Mouse (Mus musculus): ENCODE data around the gene Tspyl4. TPM values are rescaled to one million over a fixed set of nuclear protein-coding genes. Genes with fewer than 3 reads are reported as not detected.

Gene Tspyl4
- polyA plus RNA-seq, 1 experiment: 8.2 TPM

DNA sequence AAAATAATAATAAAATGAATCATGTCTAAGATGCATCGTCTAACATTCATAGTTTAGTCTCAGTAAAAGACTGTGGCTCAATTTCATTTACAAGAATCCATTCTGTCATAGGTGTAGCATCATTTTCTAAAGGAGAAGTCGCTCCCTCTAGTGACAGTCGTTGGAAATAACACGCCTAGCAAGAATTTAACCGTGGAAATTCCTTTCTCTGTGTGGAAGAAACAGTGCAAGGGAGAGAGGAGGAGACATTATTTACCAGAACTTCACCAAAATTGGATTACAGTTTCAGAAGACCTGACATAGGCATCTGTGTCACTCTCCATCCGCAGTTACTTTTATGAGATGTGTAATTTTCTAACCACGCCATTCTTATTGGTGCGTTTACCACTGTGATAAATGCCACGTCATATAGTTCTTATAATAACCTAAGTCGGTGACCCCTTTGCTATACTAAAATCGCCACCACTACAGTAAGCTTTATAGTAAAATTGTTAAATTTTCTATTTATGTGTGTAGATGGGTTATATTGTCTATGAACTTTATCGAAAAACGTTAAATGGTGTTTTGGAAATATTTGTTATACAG lies 16.6 kb upstream of the Tspyl4 start:
- 18% methylated on average over 13 of the region's 13 CpGs for WGBS
- Histone ChIP-seq H3K4me1 (ENCODE audit: control insufficient read depth, insufficient read depth, low read length) (peaks cover 10% of the 10 kb centered on the region; the same call in 1 of the 2 replicates), H3K27me3 (replicated peaks; ENCODE audit: control insufficient read depth, insufficient read depth, low read length) (no peaks in the 10 kb centered on the region), H3K36me3 (ENCODE audit: control insufficient read depth, insufficient read depth, low read length) (no peaks in the 10 kb centered on the region), H3K4me3 (ENCODE audit: insufficient read depth, low read depth, low read length) (no peak overlapping the region; the same call in 1 of the 2 replicates), H3K27ac (ENCODE audit: insufficient read depth, low read depth, low read length) (no peak overlapping the region)
- TF ChIP-seq CTCF (conservative IDR thresholded peaks at IDR 0.05; ENCODE audit: insufficient read depth, insufficient read length, low read depth, low read length) (0 out of 2 replicates have a peak, but pooled peaks have one; percentile 22), POLR2A (IDR thresholded peaks at IDR 0.05; ENCODE audit: low read depth, low read length) (no peak)
- peak; percentile 76 for DNase-seq

DNA sequence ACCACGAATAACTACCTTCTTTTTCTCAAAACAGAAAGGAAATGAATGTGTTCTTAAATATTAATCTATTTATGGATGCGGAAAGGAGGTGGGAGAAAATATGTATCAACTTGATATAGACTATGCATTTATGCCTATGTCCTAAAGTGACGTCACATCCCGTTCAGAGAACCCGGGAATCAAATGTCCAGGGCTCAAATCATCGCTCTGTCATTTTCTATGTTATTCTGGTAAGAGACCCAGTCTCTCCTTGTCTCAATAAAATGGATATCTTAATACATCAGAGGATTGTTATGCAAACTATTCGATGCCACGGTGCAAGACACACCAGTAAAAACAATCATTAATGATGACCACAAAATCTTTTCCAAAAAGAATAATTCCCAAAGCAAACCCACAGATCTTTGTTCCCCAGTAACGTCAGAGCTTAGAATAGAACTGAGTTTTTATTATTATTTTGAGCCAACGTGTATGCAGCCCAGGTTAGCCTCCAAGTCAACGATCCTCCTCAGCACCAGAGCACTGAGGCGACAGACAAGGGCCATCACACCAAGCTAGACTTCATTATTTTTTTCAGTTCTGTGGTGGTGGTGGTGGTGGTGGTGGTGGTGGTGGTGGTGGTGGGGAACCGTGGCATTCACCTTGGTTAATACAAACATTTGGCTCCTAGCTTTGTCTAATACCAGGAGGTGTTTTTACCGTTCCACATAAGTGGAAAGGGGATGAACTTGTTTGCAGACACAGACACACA lies 15.9 kb upstream of the Tspyl4 start:
- DNase-seq: peak; percentile 12
- H3K27me3 ChIP-seq (replicated peaks; ENCODE audit: control insufficient read depth, insufficient read depth, low read length): no peaks in the 10 kb centered on the region
- WGBS: 16% methylated on average over 14 of the region's 14 CpGs
- H3K36me3 ChIP-seq (ENCODE audit: control insufficient read depth, insufficient read depth, low read length): no peaks in the 10 kb centered on the region
- no peak for TF ChIP-seq CTCF (conservative IDR thresholded peaks at IDR 0.05; ENCODE audit: insufficient read depth, insufficient read length, low read depth, low read length)
- no peak for TF ChIP-seq POLR2A (IDR thresholded peaks at IDR 0.05; ENCODE audit: low read depth, low read length)
- H3K27ac ChIP-seq (ENCODE audit: insufficient read depth, low read depth, low read length): peak overlapping the region; percentile 51; the same call in 1 of the 2 replicates
- H3K4me1 ChIP-seq (ENCODE audit: control insufficient read depth, insufficient read depth, low read length): peaks cover 10% of the 10 kb centered on the region; the same call in 1 of the 2 replicates
- peak overlapping the region; percentile 87 for H3K4me3 ChIP-seq (ENCODE audit: insufficient read depth, low read depth, low read length)

DNA sequence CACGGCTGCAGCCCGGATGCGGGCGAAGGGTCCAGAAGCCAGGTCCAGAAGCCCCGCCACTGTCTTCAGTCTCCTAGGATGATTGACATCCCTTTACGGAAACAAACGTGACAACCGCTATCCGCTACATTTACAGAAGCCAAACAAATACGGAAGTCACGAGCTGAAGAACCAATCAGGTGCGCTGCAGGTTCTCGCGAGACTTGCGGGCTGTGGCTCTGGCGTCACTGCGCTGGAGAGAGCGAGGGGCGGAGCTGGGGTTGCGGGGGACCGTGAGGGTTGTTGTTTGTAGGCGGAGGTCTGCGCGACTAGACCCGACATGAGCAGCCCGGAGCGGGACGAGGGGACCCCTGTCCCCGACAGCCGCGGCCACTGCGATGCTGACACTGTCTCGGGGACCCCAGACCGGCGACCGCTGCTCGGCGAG lies 15.3 kb upstream of the Tspyl4 start, which contains the start of gene Tspyl1:
Gene Tspyl1 (plus strand): TSS at position 229 of the 427 bp plus-strand sequence.
- WGBS: under 1% methylated on average over 38 of the region's 38 CpGs

DNA sequence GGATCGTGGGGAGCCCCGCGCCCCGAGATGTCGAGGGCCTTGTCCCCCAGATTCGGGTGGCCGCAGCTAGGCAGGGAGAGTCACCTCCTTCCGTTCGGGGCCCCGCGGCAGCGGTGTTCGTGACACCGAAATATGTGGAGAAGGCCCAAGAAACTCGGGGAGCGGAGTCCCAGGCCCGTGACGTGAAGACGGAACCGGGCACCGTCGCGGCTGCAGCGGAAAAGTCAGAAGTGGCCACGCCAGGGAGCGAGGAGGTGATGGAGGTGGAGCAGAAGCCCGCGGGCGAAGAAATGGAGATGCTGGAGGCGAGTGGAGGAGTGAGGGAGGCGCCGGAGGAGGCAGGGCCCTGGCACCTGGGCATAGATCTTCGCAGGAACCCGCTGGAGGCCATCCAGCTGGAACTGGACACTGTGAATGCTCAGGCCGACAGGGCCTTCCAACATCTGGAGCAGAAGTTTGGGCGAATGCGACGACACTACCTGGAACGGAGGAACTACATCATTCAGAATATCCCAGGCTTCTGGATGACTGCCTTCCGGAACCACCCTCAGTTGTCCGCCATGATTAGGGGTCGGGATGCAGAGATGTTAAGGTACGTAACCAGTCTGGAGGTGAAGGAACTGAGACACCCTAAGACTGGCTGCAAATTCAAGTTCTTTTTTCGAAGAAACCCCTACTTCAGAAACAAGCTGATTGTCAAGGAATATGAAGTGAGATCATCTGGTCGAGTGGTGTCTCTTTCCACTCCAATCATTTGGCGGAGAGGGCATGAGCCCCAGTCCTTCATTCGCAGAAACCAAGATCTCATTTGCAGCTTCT lies 14.6 kb upstream of the Tspyl4 start:
- H3K27me3 ChIP-seq (replicated peaks; ENCODE audit: control insufficient read depth, insufficient read depth, low read length): no peaks in the 10 kb centered on the region
- TF ChIP-seq POLR2A (IDR thresholded peaks at IDR 0.05; ENCODE audit: low read depth, low read length) (no peak), CTCF (conservative IDR thresholded peaks at IDR 0.05; ENCODE audit: insufficient read depth, insufficient read length, low read depth, low read length) (no peak)
- H3K4me1 ChIP-seq (ENCODE audit: control insufficient read depth, insufficient read depth, low read length): peaks cover 10% of the 10 kb centered on the region; the same call in 1 of the 2 replicates
- 2% methylated on average over 47 of the region's 47 CpGs for WGBS
- peak; percentile 87 for DNase-seq
- H3K36me3 ChIP-seq (ENCODE audit: control insufficient read depth, insufficient read depth, low read length): no peaks in the 10 kb centered on the region
- H3K27ac ChIP-seq (ENCODE audit: insufficient read depth, low read depth, low read length): peak overlapping the region; percentile 69
- peak overlapping the region; percentile 87 for H3K4me3 ChIP-seq (ENCODE audit: insufficient read depth, low read depth, low read length)

More for the DNA sequence above, 15.3 kb upstream of the Tspyl4 start, which contains the start of gene Tspyl1:
- peak within 1 kb of the TSS; percentile 87 for H3K4me3 ChIP-seq (ENCODE audit: insufficient read depth, low read depth, low read length)
- H3K27me3 ChIP-seq (replicated peaks; ENCODE audit: control insufficient read depth, insufficient read depth, low read length): no peaks in the 10 kb centered on the region
- peak within 1 kb of the TSS; percentile 69 for H3K27ac ChIP-seq (ENCODE audit: insufficient read depth, low read depth, low read length)
- H3K4me1 ChIP-seq (ENCODE audit: control insufficient read depth, insufficient read depth, low read length): peaks cover 10% of the 10 kb centered on the region; the same call in 1 of the 2 replicates
- DNase-seq: peak; percentile 99
- peak; percentile 59 for TF ChIP-seq POLR2A (IDR thresholded peaks at IDR 0.05; ENCODE audit: low read depth, low read length)
- TF ChIP-seq CTCF (conservative IDR thresholded peaks at IDR 0.05; ENCODE audit: insufficient read depth, insufficient read length, low read depth, low read length): no peak
- H3K36me3 ChIP-seq (ENCODE audit: control insufficient read depth, insufficient read depth, low read length): no peaks in the 10 kb centered on the region

DNA sequence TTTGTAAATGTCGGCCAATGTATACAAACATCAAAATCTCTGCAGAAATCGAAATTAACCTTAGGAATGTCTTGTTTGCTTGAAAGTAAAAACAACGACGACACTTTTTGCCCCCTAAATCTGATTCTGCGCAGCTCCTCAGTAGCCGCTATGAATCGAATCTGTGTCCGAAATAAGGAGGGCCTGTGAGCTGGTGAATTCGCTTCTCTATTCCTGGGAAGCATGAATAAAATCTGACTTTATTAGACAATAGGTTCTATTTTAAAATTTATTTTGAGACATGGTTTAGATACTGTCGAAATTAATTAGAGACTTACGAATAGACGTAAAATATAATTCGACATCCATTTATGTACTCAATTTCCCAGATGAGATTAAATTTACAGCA lies 337 bp upstream of the Tspyl4 start:
- DNase-seq: no peak
- Histone ChIP-seq H3K4me3 (ENCODE audit: insufficient read depth, low read depth, low read length) (peak overlapping the region; percentile 86), H3K27me3 (replicated peaks; ENCODE audit: control insufficient read depth, insufficient read depth, low read length) (no peaks in the 10 kb centered on the region), H3K36me3 (ENCODE audit: control insufficient read depth, insufficient read depth, low read length) (no peaks in the 10 kb centered on the region), H3K27ac (ENCODE audit: insufficient read depth, low read depth, low read length) (no peak overlapping the region), H3K4me1 (ENCODE audit: control insufficient read depth, insufficient read depth, low read length) (peaks cover 8% of the 10 kb centered on the region; the same call in 1 of the 2 replicates)
- 4% methylated on average over 13 of the region's 13 CpGs for WGBS
- no peak for TF ChIP-seq POLR2A (IDR thresholded peaks at IDR 0.05; ENCODE audit: low read depth, low read length)
- no peak for TF ChIP-seq CTCF (conservative IDR thresholded peaks at IDR 0.05; ENCODE audit: insufficient read depth, insufficient read length, low read depth, low read length)

DNA sequence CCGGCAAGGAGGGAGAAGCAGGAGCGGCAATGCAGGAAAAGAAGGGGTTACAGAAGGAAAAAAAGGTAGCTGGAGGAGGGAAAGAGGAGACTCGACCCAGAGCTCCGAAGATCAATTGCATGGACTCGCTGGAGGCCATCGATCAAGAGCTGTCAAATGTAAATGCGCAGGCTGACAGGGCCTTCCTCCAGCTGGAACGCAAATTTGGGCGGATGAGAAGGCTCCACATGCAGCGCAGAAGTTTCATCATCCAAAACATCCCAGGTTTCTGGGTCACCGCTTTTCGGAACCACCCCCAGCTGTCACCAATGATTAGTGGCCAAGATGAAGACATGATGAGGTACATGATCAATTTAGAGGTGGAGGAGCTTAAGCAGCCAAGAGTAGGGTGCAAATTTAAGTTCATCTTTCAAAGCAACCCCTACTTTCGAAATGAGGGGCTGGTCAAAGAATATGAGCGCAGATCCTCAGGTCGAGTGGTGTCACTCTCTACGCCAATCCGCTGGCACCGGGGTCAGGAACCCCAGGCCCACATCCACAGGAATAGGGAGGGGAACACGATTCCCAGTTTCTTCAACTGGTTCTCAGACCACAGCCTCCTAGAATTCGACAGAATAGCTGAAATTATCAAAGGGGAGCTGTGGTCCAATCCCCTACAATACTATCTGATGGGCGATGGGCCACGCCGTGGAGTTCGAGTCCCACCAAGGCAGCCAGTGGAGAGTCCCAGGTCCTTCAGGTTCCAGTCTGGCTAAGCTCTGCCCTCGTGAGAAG lies 925 bp downstream of the Tspyl4 start:
- H3K36me3 ChIP-seq (ENCODE audit: control insufficient read depth, insufficient read depth, low read length): no peaks in the 10 kb centered on the region
- peak overlapping the region; percentile 86 for H3K4me3 ChIP-seq (ENCODE audit: insufficient read depth, low read depth, low read length)
- TF ChIP-seq CTCF (conservative IDR thresholded peaks at IDR 0.05; ENCODE audit: insufficient read depth, insufficient read length, low read depth, low read length) (no peak), POLR2A (IDR thresholded peaks at IDR 0.05; ENCODE audit: low read depth, low read length) (no peak)
- no peak overlapping the region for H3K27ac ChIP-seq (ENCODE audit: insufficient read depth, low read depth, low read length)
- H3K4me1 ChIP-seq (ENCODE audit: control insufficient read depth, insufficient read depth, low read length): peaks cover 8% of the 10 kb centered on the region; the same call in 1 of the 2 replicates
- no peaks in the 10 kb centered on the region for H3K27me3 ChIP-seq (replicated peaks; ENCODE audit: control insufficient read depth, insufficient read depth, low read length)
- peak; percentile 12 for DNase-seq
- WGBS: 48% methylated on average over 25 of the region's 25 CpGs
